Mouse (Mus musculus) activated CD4-positive, CD25-positive, alpha-beta regulatory T cell, adult 4 months (primary cell): ENCODE measurements around the gene Chrne. TPM values are rescaled to one million over a fixed set of nuclear protein-coding genes. Genes with fewer than 3 reads are reported as not detected.
"Not testable (repeated sequence)": the region's sequence is repeated elsewhere in the genome, so short reads cannot be mapped to it uniquely, and the experiment has no call there.

Experiments used
- ATAC-seq: one replicate; pipeline ENCODE4 v1.8.0; 2017
- polyA plus RNA-seq, 2 experiments: library from polyadenylated mRNA; unstranded; fragments of 100-300 nt; shearing (Covaris generic); gene quantifications; one replicate each; pipeline ENCODE4 v1.2.1; 2017

The Chrne gene
- polyA plus RNA-seq, 2 experiments from 2014 or later = 1.3 to 1.4 TPM

GRCm38 (mm10) chr11:70582196-70582595 lies 36.8 kb downstream of the Chrne start:
- no peak for ATAC-seq

- ATAC-seq = peak; percentile 88
Measured at GRCm38 (mm10) chr11:70580921-70581320, 38.1 kb downstream of the Chrne start.

GRCm38 (mm10) chr11:70580358-70580720 lies 38.7 kb downstream of the Chrne start:
- ATAC-seq = no peak

GRCm38 (mm10) chr11:70579710-70580357 lies 39.2 kb downstream of the Chrne start:
- peak; percentile 29 for ATAC-seq

GRCm38 (mm10) chr11:70578962-70579361 lies 40.1 kb downstream of the Chrne start:
- ATAC-seq = no peak

GRCm38 (mm10) chr11:70577201-70577600 lies 41.8 kb downstream of the Chrne start:
- ATAC-seq = no peak

- ATAC-seq = no peak
Measured at GRCm38 (mm10) chr11:70573872-70574271, 45.1 kb downstream of the Chrne start.

- no peak for ATAC-seq
Measured at GRCm38 (mm10) chr11:70572348-70572902, 46.6 kb downstream of the Chrne start.

GRCm38 (mm10) chr11:70571641-70572040 lies 47.4 kb downstream of the Chrne start:
- no peak for ATAC-seq

- ATAC-seq = not testable (repeated sequence)
Measured at GRCm38 (mm10) chr11:70570614-70571013, 48.4 kb downstream of the Chrne start.

GRCm38 (mm10) chr11:70566586-70566985 lies 52.4 kb downstream of the Chrne start:
- no peak for ATAC-seq

Other genes with a start within 250 kb of the Chrne start
- 1 to 10 TPM; 6.5 to 8.1 TPM for gene Pelp1, start 209.2 kb downstream of the Chrne start, polyA plus RNA-seq
- gene Arrb2, start 186.6 kb downstream of the Chrne start, polyA plus RNA-seq = 100 to 1,000 TPM in 1 of 2 experiments, 10 to 100 TPM in 1; 99.3 to 129 TPM
- 10 to 100 TPM; 86.3 to 91.9 TPM for gene Med11, start 167.3 kb downstream of the Chrne start, polyA plus RNA-seq
- gene Zmynd15, start 159.8 kb downstream of the Chrne start, polyA plus RNA-seq = not detected
- under 1 TPM in 1 of 2 experiments, not detected in 1; 0.36 TPM for gene Cxcl16, start 159.2 kb downstream of the Chrne start, polyA plus RNA-seq
- 1 to 10 TPM; 1.5 to 3.7 TPM for gene Tm4sf5, start 114.0 kb downstream of the Chrne start, polyA plus RNA-seq
- not detected for gene Vmo1, start 104.6 kb downstream of the Chrne start, polyA plus RNA-seq
- gene Gltpd2, start 100.0 kb downstream of the Chrne start, polyA plus RNA-seq = not detected
- 100 to 1,000 TPM; 353 to 460 TPM for gene Psmb6, start 93.8 kb downstream of the Chrne start, polyA plus RNA-seq
- not detected for gene Gm40193, start 86.3 kb downstream of the Chrne start, polyA plus RNA-seq
- 1 to 10 TPM; 1.2 to 1.8 TPM for gene Pld2, start 79.2 kb downstream of the Chrne start, polyA plus RNA-seq
- gene Mink1, start 56.3 kb downstream of the Chrne start, polyA plus RNA-seq = 1 to 10 TPM; 6.7 to 8.8 TPM
- not detected for gene 4930544D05Rik, start 3.4 kb downstream of the Chrne start, polyA plus RNA-seq
- under 1 TPM; 0.17 to 0.52 TPM for gene Gp1ba, start 19.9 kb upstream of the Chrne start, polyA plus RNA-seq
- 100 to 1,000 TPM; 281 to 288 TPM for gene Rnf167, start 28.0 kb upstream of the Chrne start, polyA plus RNA-seq
- gene Slc25a11, start 28.3 kb upstream of the Chrne start, polyA plus RNA-seq = 100 to 1,000 TPM in 1 of 2 experiments, 10 to 100 TPM in 1; 80.4 to 124 TPM
- gene Pfn1, start 35.4 kb upstream of the Chrne start, polyA plus RNA-seq = 1,000 to 10,000 TPM; 3,856 to 4,120 TPM
- 10 to 100 TPM; 20.9 to 21.4 TPM for gene Eno3, start 38.0 kb upstream of the Chrne start, polyA plus RNA-seq
- 100 to 1,000 TPM; 126 to 150 TPM for gene Spag7, start 50.2 kb upstream of the Chrne start, polyA plus RNA-seq
- 10 to 100 TPM; 11.3 to 14.0 TPM for gene Camta2, start 68.9 kb upstream of the Chrne start, polyA plus RNA-seq
- gene Inca1, start 80.9 kb upstream of the Chrne start, polyA plus RNA-seq = under 1 TPM in 1 of 2 experiments, not detected in 1; 0.63 TPM
- 1 to 10 TPM; 1.5 TPM for gene Kif1c, start 81.3 kb upstream of the Chrne start, polyA plus RNA-seq
- 1 to 10 TPM; 3.9 to 5.4 TPM for gene Zfp3, start 145.0 kb upstream of the Chrne start, polyA plus RNA-seq
- gene Scimp, start 193.4 kb upstream of the Chrne start, polyA plus RNA-seq = under 1 TPM in 1 of 2 experiments, not detected in 1; 0.64 TPM
- gene Rabep1, start 225.6 kb upstream of the Chrne start, polyA plus RNA-seq = 10 to 100 TPM in 1 of 2 experiments, 1 to 10 TPM in 1; 9.4 to 10.8 TPM